Mouse (Mus musculus): ENCODE results near the gene Cadm1. TPM values are rescaled to one million over a fixed set of nuclear protein-coding genes. Genes with fewer than 3 reads are reported as not detected.

The Cadm1 gene
- polyA plus RNA-seq, 1 experiment from 2014 or later = 84.9 TPM

DNA sequence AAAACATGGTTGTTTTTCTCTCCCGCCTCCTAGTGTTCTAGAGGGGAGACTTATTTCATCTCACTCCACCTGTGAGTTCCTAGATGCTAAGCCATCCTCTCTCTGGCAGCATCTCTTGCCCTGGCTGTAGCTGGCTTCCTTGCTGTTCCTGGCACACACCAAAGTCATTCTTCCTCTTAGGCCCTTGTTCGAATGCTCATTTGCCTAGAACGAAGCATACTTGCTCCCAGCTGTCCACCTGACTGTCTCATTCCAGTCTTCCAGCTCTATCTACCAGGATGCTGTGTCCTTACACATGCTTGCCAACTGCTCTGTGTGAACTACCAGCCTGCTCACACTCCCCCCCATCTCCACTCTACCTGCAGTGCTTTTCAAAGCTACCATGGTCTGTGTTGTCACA lies 211.8 kb downstream of the Cadm1 start:
- Histone ChIP-seq H3K4me1 (ENCODE audit: insufficient read depth, low read depth, low read length) (no peaks in the 10 kb centered on the region), H3K27ac (ENCODE audit: low read length) (no peak overlapping the region), H3K9ac (replicated peaks; ENCODE audit: low read depth) (no peak overlapping the region), H3K27me3 (replicated peaks; ENCODE audit: insufficient read depth, low read length) (no peaks in the 10 kb centered on the region), H3K36me3 (ENCODE audit: insufficient read depth, low read length) (no peaks in the 10 kb centered on the region), H3K4me3 (ENCODE audit: low read depth, low read length) (no peak overlapping the region), H3K9me3 (ENCODE audit: low read length) (no peaks in the 10 kb centered on the region), H3K4me2 (replicated peaks; ENCODE audit: low read depth, low read length) (no peak overlapping the region)
- no peak for ATAC-seq
- DNase-seq (ENCODE audit: low spot score) = no peak
- 94% methylated on average over 3 of the region's 3 CpGs for WGBS
- TF ChIP-seq CTCF (IDR thresholded peaks at IDR 0.05) (no peak), EP300 (IDR thresholded peaks at IDR 0.05) (no peak)

DNA sequence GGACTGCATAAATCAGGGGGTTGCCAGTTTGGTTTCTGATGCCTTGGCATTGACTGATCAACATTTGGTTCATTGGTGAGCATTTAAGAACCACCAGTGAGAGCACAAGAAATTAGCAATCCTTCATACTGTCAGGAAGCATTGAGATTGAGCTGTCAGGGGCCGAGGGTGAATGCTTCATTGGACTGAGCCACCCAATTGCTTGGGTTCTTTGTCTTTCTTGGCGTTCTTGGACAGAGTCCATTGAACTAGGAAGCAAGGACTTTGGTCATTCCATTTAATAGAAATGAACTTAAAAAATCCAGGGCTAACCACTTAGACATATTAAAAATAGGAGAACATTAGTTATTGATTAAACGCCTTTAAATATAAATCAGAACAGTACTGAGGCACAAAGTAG lies 214.9 kb downstream of the Cadm1 start:
- no peak for DNase-seq (ENCODE audit: low spot score)
- no peak overlapping the region for H3K9ac ChIP-seq (replicated peaks; ENCODE audit: low read depth)
- H3K4me2 ChIP-seq (replicated peaks; ENCODE audit: low read depth, low read length) = no peak overlapping the region
- 73% methylated on average over 3 of the region's 3 CpGs for WGBS
- H3K27me3 ChIP-seq (replicated peaks; ENCODE audit: insufficient read depth, low read length) = no peaks in the 10 kb centered on the region
- H3K9me3 ChIP-seq (ENCODE audit: low read length) = no peaks in the 10 kb centered on the region
- TF ChIP-seq EP300 (IDR thresholded peaks at IDR 0.05) (no peak), CTCF (IDR thresholded peaks at IDR 0.05) (no peak)
- no peak for ATAC-seq
- H3K4me1 ChIP-seq (ENCODE audit: insufficient read depth, low read depth, low read length) = no peaks in the 10 kb centered on the region
- H3K4me3 ChIP-seq (ENCODE audit: low read depth, low read length) = no peak overlapping the region
- no peaks in the 10 kb centered on the region for H3K36me3 ChIP-seq (ENCODE audit: insufficient read depth, low read length)
- no peak overlapping the region for H3K27ac ChIP-seq (ENCODE audit: low read length)

DNA sequence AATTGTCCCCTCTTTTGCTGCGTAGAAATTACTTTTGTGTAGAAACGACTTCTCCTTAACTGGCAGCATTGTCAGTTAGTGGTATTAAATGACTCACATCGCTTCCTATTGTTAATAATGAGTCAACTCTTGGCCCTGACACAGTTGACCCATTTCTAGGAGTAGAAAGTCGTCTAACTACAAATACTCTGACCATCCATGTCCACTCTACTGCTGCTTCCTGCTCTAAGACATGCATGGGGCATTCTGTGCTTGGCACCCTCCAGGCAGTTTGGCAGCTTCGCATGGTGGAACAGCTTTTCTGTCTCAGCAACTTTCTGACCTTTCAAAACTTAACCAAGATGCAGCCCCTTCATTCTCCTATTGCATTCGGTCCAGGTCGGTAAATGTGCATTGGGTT lies 215.7 kb downstream of the Cadm1 start:
- Histone ChIP-seq H3K4me3 (ENCODE audit: low read depth, low read length) (no peak overlapping the region), H3K9me3 (ENCODE audit: low read length) (no peaks in the 10 kb centered on the region), H3K4me2 (replicated peaks; ENCODE audit: low read depth, low read length) (no peak overlapping the region), H3K27me3 (replicated peaks; ENCODE audit: insufficient read depth, low read length) (no peaks in the 10 kb centered on the region), H3K27ac (ENCODE audit: low read length) (no peak overlapping the region), H3K4me1 (ENCODE audit: insufficient read depth, low read depth, low read length) (no peaks in the 10 kb centered on the region), H3K36me3 (ENCODE audit: insufficient read depth, low read length) (no peaks in the 10 kb centered on the region), H3K9ac (replicated peaks; ENCODE audit: low read depth) (no peak overlapping the region)
- ATAC-seq = no peak
- no peak for TF ChIP-seq CTCF (IDR thresholded peaks at IDR 0.05)
- no peak for TF ChIP-seq EP300 (IDR thresholded peaks at IDR 0.05)
- DNase-seq (ENCODE audit: low spot score) = no peak
- WGBS = 82% methylated on average over 7 of the region's 7 CpGs

DNA sequence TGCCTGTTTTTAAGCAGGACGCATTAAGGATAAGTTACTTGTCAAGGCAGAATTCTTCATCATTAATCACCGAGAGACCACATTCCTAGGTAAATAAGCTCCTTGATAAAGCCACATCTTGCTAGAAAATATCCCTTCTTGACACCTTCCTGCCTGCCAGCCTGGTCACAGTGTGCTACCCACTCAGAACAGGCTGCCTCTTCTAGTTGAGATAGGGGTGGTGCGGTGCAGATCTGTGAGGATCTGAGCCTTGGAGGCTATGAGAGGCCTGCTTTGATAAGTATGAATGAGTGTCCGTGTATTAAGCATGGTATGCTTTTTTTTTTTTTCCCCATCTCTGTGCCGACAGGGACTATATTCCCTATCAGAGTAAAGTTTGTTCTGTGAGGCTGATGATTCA lies 219.2 kb downstream of the Cadm1 start:
- Histone ChIP-seq H3K4me2 (replicated peaks; ENCODE audit: low read depth, low read length) (no peak overlapping the region), H3K4me1 (ENCODE audit: insufficient read depth, low read depth, low read length) (no peaks in the 10 kb centered on the region), H3K9ac (replicated peaks; ENCODE audit: low read depth) (no peak overlapping the region), H3K36me3 (ENCODE audit: insufficient read depth, low read length) (no peaks in the 10 kb centered on the region), H3K9me3 (ENCODE audit: low read length) (no peaks in the 10 kb centered on the region), H3K27me3 (replicated peaks; ENCODE audit: insufficient read depth, low read length) (no peaks in the 10 kb centered on the region), H3K27ac (ENCODE audit: low read length) (no peak overlapping the region), H3K4me3 (ENCODE audit: low read depth, low read length) (no peak overlapping the region)
- 65% methylated on average over 5 of the region's 5 CpGs for WGBS
- ATAC-seq (no peak), DNase-seq (ENCODE audit: low spot score) (no peak)
- TF ChIP-seq EP300 (IDR thresholded peaks at IDR 0.05) (no peak), CTCF (IDR thresholded peaks at IDR 0.05) (no peak)

DNA sequence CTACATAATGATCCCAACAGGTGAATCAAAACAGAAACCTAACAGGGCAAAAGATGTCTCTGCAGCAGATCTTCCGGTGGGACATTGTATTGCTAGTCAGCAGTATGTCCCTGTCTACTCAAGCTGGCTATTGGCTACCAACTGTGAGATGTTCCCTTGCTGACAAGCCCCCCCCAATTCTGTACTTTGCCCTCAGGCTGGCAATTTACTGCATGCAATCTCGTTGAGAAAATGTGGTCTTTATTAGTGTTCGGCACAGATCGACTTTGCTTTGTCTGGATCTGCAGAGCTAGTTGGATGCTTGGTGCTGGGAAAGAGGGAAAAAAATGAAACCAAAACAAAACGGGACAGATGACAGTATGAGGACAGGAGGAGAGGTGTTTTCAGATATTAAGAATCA lies 222.5 kb downstream of the Cadm1 start:
- ATAC-seq (no peak), DNase-seq (ENCODE audit: low spot score) (no peak)
- Histone ChIP-seq H3K36me3 (ENCODE audit: insufficient read depth, low read length) (no peaks in the 10 kb centered on the region), H3K9me3 (ENCODE audit: low read length) (no peaks in the 10 kb centered on the region), H3K27ac (ENCODE audit: low read length) (no peak overlapping the region), H3K27me3 (replicated peaks; ENCODE audit: insufficient read depth, low read length) (no peaks in the 10 kb centered on the region), H3K4me1 (ENCODE audit: insufficient read depth, low read depth, low read length) (no peaks in the 10 kb centered on the region), H3K9ac (replicated peaks; ENCODE audit: low read depth) (no peak overlapping the region), H3K4me2 (replicated peaks; ENCODE audit: low read depth, low read length) (no peak overlapping the region), H3K4me3 (ENCODE audit: low read depth, low read length) (no peak overlapping the region)
- 71% methylated on average over 5 of the region's 5 CpGs for WGBS
- TF ChIP-seq EP300 (IDR thresholded peaks at IDR 0.05) (no peak), CTCF (IDR thresholded peaks at IDR 0.05) (no peak)

DNA sequence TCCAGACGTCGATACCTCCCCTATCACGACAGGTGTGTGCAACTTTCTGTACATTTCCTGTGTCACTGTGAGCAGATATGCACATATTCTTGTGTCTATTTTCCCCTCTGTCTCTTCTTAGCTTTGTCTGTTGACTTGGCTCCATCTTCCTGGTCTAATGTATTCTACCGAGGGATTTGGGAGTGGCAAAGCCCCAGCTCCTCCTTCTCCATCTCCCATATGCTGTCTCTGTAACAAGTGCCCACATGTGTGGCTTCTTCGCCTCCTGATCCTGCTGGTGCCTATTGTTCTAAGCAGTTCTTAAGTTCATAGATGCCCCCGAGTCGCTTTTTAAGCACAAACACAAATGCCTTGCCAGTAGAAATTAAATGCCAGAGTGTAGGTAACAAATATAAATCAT lies 223.2 kb downstream of the Cadm1 start:
- ATAC-seq (no peak), DNase-seq (ENCODE audit: low spot score) (no peak)
- WGBS = 71% methylated on average over 7 of the region's 7 CpGs
- TF ChIP-seq CTCF (IDR thresholded peaks at IDR 0.05) (no peak), EP300 (IDR thresholded peaks at IDR 0.05) (no peak)
- Histone ChIP-seq H3K36me3 (ENCODE audit: insufficient read depth, low read length) (no peaks in the 10 kb centered on the region), H3K4me2 (replicated peaks; ENCODE audit: low read depth, low read length) (no peak overlapping the region), H3K27ac (ENCODE audit: low read length) (no peak overlapping the region), H3K27me3 (replicated peaks; ENCODE audit: insufficient read depth, low read length) (no peaks in the 10 kb centered on the region), H3K9ac (replicated peaks; ENCODE audit: low read depth) (no peak overlapping the region), H3K4me3 (ENCODE audit: low read depth, low read length) (no peak overlapping the region), H3K4me1 (ENCODE audit: insufficient read depth, low read depth, low read length) (no peaks in the 10 kb centered on the region), H3K9me3 (ENCODE audit: low read length) (no peaks in the 10 kb centered on the region)

DNA sequence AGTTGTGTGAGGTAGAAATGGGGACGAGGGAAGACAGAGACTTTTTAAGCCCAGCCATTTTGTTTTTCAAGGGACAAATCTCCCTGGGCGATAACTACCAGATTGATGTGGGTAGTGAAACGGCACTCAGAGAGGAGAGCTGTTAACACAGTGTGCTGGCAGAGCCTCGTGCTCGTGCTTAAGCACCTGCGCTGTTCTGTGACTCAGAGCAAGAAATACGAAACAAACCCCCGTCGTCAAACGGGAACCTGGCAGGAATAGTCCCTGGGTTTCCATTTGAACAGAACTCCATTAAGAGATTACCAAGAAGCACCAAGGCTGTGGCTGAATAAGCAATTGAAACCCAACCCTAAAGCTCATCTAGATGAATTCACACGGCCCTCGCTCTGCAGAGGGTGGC lies 225.1 kb downstream of the Cadm1 start:
- ATAC-seq (peak; percentile 57), DNase-seq (ENCODE audit: low spot score) (peak; percentile 40)
- H3K9ac ChIP-seq (replicated peaks; ENCODE audit: low read depth) = no peak overlapping the region
- no peaks in the 10 kb centered on the region for H3K4me1 ChIP-seq (ENCODE audit: insufficient read depth, low read depth, low read length)
- no peak overlapping the region for H3K4me3 ChIP-seq (ENCODE audit: low read depth, low read length)
- H3K9me3 ChIP-seq (ENCODE audit: low read length) = no peaks in the 10 kb centered on the region
- H3K27ac ChIP-seq (ENCODE audit: low read length) = no peak overlapping the region
- no peaks in the 10 kb centered on the region for H3K27me3 ChIP-seq (replicated peaks; ENCODE audit: insufficient read depth, low read length)
- 58% methylated on average over 12 of the region's 12 CpGs for WGBS
- no peak for TF ChIP-seq CTCF (IDR thresholded peaks at IDR 0.05)
- 0 out of 2 replicates have a peak overlapping the region, but pooled peaks have one; percentile 5 for H3K4me2 ChIP-seq (replicated peaks; ENCODE audit: low read depth, low read length)
- H3K36me3 ChIP-seq (ENCODE audit: insufficient read depth, low read length) = no peaks in the 10 kb centered on the region
